Mouse (Mus musculus): ENCODE measurements around the gene Aldh2.
A peak's percentile ranks its signal among the peaks of the same experiment; 100 is the strongest.

The Aldh2 gene

GRCm38 (mm10) chr5:121595758-121596157 lies 2.1 kb upstream of the Aldh2 start:
- no peak for DNase-seq (ENCODE audit: low spot score)

- DNase-seq (ENCODE audit: low spot score) = no peak
These were observed 1.2 kb upstream of the Aldh2 start for GRCm38 (mm10) chr5:121594714-121595313.

- no peak for DNase-seq (ENCODE audit: low spot score)
These were observed 712 bp downstream of the Aldh2 start for GRCm38 (mm10) chr5:121592816-121593407.

GRCm38 (mm10) chr5:121592064-121592815 lies 1.4 kb downstream of the Aldh2 start:
- DNase-seq (ENCODE audit: low spot score) = no peak

- no peak for DNase-seq (ENCODE audit: low spot score)
These were observed 2.1 kb downstream of the Aldh2 start for GRCm38 (mm10) chr5:121591417-121592063.

GRCm38 (mm10) chr5:121589928-121590327 lies 3.7 kb downstream of the Aldh2 start:
- DNase-seq (ENCODE audit: low spot score) = no peak

- DNase-seq (ENCODE audit: low spot score) = no peak
These were observed 7.1 kb downstream of the Aldh2 start for GRCm38 (mm10) chr5:121586400-121587039.

- no peak for DNase-seq (ENCODE audit: low spot score)
These were observed 7.9 kb downstream of the Aldh2 start for GRCm38 (mm10) chr5:121585699-121586098.

GRCm38 (mm10) chr5:121585005-121585404 lies 8.6 kb downstream of the Aldh2 start:
- DNase-seq (ENCODE audit: low spot score) = no peak

- DNase-seq (ENCODE audit: low spot score) = peak; percentile 92
These were observed 9.7 kb downstream of the Aldh2 start for GRCm38 (mm10) chr5:121583765-121584501.

- no peak for DNase-seq (ENCODE audit: low spot score)
These were observed 11.7 kb downstream of the Aldh2 start for GRCm38 (mm10) chr5:121581945-121582344.

- no peak for DNase-seq (ENCODE audit: low spot score)
These were observed 16.6 kb downstream of the Aldh2 start for GRCm38 (mm10) chr5:121576927-121577488.

GRCm38 (mm10) chr5:121575867-121576266 lies 17.8 kb downstream of the Aldh2 start:
- no peak for DNase-seq (ENCODE audit: low spot score)

- DNase-seq (ENCODE audit: low spot score) = no peak
These were observed 19.5 kb downstream of the Aldh2 start for GRCm38 (mm10) chr5:121574145-121574544.

GRCm38 (mm10) chr5:121570787-121571186 lies 22.8 kb downstream of the Aldh2 start:
- DNase-seq (ENCODE audit: low spot score) = no peak

- no peak for DNase-seq (ENCODE audit: low spot score)
These were observed 23.7 kb downstream of the Aldh2 start for GRCm38 (mm10) chr5:121569881-121570420.

GRCm38 (mm10) chr5:121566035-121566681 lies 27.5 kb downstream of the Aldh2 start:
- DNase-seq (ENCODE audit: low spot score) = no peak

GRCm38 (mm10) chr5:121564468-121564895 lies 29.1 kb downstream of the Aldh2 start:
- DNase-seq (ENCODE audit: low spot score) = peak; percentile 89

GRCm38 (mm10) chr5:121562436-121562835 lies 31.2 kb downstream of the Aldh2 start:
- DNase-seq (ENCODE audit: low spot score) = no peak

GRCm38 (mm10) chr5:121549196-121549595 lies 44.4 kb downstream of the Aldh2 start:
- no peak for DNase-seq (ENCODE audit: low spot score)

Data from ovary, postnatal 14 days (tissue).